Mouse (Mus musculus): ENCODE measurements around the gene Cacna1i. TPM values are rescaled to one million over a fixed set of nuclear protein-coding genes. Genes with fewer than 3 reads are reported as not detected.

The Cacna1i gene
- polyA plus RNA-seq, 1 experiment from 2014 or later: 0.02 TPM

- H3K4me3 ChIP-seq: no peak overlapping the region
- H3K36me3 ChIP-seq: no peaks in the 10 kb centered on the region
- no peaks in the 10 kb centered on the region for H3K4me1 ChIP-seq
- no peak overlapping the region for H3K4me2 ChIP-seq
- peaks cover 20% of the 10 kb centered on the region; the same call in 1 of the 2 replicates for H3K27me3 ChIP-seq (replicated peaks)
- H3K9me3 ChIP-seq (replicated peaks): no peaks in the 10 kb centered on the region
- no peak overlapping the region for H3K9ac ChIP-seq
- H3K27ac ChIP-seq: no peak overlapping the region
- WGBS (ENCODE audit: insufficient replicate concordance): 40% methylated on average over 10 of the region's 10 CpGs
- no peak for ATAC-seq
These were observed 56.0 kb downstream of the Cacna1i start for GRCm38 (mm10) chr15:80343031-80343430.

DNA sequence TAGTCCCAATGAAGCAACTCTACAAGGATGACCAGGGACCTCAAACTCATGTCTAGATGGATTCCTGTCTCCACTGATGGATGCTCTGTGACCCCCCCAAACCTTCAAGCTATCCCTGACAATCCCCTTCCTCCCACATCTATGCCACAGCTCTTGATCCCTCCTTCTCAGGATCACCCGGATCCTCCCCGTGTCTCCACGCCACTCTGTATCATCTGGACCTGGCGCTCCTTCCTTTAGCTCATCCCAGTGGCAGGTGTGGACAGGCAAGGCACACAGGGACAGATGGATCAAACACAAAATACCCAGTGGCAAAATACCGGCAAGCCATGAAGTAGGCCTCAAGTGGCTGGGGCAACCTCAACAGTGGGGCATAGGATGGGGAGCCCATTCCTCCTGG is 56.7 kb downstream of the Cacna1i start:
- no peaks in the 10 kb centered on the region for H3K36me3 ChIP-seq
- no peak overlapping the region for H3K27ac ChIP-seq
- WGBS (ENCODE audit: insufficient replicate concordance): 76% methylated on average over 5 of the region's 5 CpGs
- ATAC-seq: no peak
- no peak overlapping the region for H3K9ac ChIP-seq
- H3K4me3 ChIP-seq: no peak overlapping the region
- H3K9me3 ChIP-seq (replicated peaks): no peaks in the 10 kb centered on the region
- no peak overlapping the region for H3K4me2 ChIP-seq
- peaks cover 20% of the 10 kb centered on the region; the same call in 1 of the 2 replicates for H3K27me3 ChIP-seq (replicated peaks)
- H3K4me1 ChIP-seq: no peaks in the 10 kb centered on the region

DNA sequence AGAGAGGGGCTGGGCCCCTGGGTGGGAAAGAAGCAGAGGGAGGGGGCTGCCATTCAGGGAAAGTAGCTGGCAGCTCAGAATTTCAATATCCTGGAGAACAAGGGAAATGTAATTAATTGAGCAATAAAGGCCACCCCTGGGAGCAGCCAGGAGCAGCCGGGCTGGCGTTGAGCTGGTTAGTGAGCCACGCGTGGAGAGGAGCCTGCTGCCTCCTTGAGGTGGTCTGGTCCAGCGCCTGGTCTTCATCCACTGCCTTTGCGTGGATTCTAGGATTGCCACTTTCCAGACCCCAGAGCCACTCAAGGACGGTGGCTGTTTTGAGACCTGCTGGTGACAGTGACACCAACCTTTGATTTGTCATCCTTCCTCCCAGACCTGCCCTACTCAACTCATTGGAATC is 59.5 kb downstream of the Cacna1i start:
- Histone ChIP-seq H3K36me3 (no peaks in the 10 kb centered on the region), H3K27ac (no peak overlapping the region), H3K9ac (no peak overlapping the region), H3K9me3 (replicated peaks) (no peaks in the 10 kb centered on the region), H3K4me1 (no peaks in the 10 kb centered on the region), H3K4me3 (no peak overlapping the region), H3K27me3 (replicated peaks) (peaks cover 20% of the 10 kb centered on the region; the same call in 1 of the 2 replicates), H3K4me2 (no peak overlapping the region)
- 64% methylated on average over 7 of the region's 7 CpGs for WGBS (ENCODE audit: insufficient replicate concordance)
- ATAC-seq: no peak

DNA sequence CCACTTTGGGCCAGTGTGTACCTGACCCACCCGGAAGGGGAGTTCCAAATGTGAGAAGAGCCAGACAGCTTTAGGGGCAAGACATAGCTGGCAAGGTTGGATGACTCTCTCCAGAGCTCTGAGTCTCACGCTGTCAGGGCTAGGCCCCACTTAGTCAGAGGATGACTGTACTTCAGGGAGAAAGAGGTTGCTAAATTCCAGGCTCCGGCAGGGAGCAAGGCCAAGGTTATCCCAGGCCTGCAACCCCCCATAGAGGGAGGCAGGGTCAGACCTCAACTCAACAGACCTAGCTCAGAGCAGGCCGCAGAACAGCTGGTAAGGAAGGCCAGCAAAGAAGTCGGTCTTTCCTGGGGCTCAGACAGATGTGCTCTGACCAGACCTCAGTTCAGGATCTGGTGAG is 63.4 kb downstream of the Cacna1i start:
- Histone ChIP-seq H3K27ac (no peak overlapping the region), H3K9me3 (replicated peaks) (no peaks in the 10 kb centered on the region), H3K4me2 (no peak overlapping the region), H3K27me3 (replicated peaks) (0 out of 2 replicates have a peak, but pooled peaks cover 12% of the 10 kb centered on the region), H3K9ac (no peak overlapping the region), H3K36me3 (no peaks in the 10 kb centered on the region), H3K4me1 (no peaks in the 10 kb centered on the region), H3K4me3 (no peak overlapping the region)
- 63% methylated on average over 5 of the region's 5 CpGs for WGBS (ENCODE audit: insufficient replicate concordance)
- no peak for ATAC-seq

DNA sequence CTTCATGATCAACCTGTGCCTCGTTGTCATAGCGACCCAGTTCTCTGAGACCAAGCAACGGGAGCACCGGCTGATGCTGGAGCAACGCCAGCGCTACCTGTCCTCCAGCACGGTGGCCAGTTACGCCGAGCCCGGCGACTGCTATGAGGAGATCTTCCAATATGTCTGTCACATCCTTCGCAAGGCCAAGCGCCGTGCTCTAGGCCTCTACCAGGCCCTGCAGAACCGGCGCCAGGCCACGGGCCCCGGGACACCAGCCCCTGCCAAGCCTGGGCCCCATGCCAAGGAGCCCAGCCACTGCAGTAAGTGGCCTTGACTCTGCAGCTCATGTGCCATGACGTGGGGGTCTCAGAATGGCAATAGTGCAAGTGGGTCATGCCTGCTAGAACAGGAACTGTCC is 71.8 kb downstream of the Cacna1i start:
- Histone ChIP-seq H3K4me2 (no peak overlapping the region), H3K9me3 (replicated peaks) (no peaks in the 10 kb centered on the region), H3K4me1 (peaks cover 6% of the 10 kb centered on the region), H3K36me3 (no peaks in the 10 kb centered on the region), H3K4me3 (no peak overlapping the region), H3K27ac (no peak overlapping the region), H3K27me3 (replicated peaks) (peaks cover 29% of the 10 kb centered on the region; the same call in 1 of the 2 replicates), H3K9ac (no peak overlapping the region)
- no peak for ATAC-seq
- 78% methylated on average over 19 of the region's 19 CpGs for WGBS (ENCODE audit: insufficient replicate concordance)

DNA sequence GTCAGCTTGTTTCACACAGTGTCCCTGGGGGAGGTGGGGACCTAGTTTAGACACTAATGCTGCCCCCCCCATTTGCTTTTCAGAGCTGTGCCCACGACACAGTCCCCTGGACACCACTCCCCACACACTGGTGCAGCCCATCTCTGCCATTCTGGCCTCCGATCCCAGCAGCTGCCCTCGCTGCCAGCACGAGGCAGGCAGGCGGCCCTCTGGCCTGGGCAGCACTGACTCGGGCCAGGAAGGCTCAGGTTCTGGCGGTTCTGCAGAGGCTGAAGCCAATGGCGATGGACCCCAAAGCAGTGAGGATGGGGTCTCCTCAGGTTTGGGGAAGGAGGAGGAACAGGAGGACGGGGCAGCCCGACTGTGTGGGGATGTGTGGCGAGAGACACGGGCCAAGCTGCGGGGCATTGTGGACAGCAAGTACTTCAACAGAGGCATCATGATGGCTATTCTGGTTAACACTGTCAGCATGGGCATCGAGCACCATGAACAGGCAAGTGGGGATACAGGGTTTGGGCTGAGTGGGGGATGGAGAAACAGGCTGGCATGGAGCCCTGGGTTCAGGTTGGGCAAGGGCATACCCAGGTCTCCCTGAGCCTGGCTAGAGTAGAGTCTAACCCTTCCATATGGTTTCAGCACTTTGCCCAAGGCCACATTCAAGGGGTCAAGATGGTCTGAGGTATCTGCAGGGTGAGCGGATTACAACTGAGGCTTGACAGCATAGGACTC is 74.9 kb downstream of the Cacna1i start:
- no peak overlapping the region for H3K9ac ChIP-seq
- no peak overlapping the region for H3K4me3 ChIP-seq
- WGBS (ENCODE audit: insufficient replicate concordance): 82% methylated on average over 15 of the region's 15 CpGs
- H3K4me1 ChIP-seq: peaks cover 21% of the 10 kb centered on the region
- no peaks in the 10 kb centered on the region for H3K9me3 ChIP-seq (replicated peaks)
- H3K27ac ChIP-seq: no peak overlapping the region
- no peaks in the 10 kb centered on the region for H3K36me3 ChIP-seq
- no peak for ATAC-seq
- no peak overlapping the region for H3K4me2 ChIP-seq
- H3K27me3 ChIP-seq (replicated peaks): peaks cover 41% of the 10 kb centered on the region

DNA sequence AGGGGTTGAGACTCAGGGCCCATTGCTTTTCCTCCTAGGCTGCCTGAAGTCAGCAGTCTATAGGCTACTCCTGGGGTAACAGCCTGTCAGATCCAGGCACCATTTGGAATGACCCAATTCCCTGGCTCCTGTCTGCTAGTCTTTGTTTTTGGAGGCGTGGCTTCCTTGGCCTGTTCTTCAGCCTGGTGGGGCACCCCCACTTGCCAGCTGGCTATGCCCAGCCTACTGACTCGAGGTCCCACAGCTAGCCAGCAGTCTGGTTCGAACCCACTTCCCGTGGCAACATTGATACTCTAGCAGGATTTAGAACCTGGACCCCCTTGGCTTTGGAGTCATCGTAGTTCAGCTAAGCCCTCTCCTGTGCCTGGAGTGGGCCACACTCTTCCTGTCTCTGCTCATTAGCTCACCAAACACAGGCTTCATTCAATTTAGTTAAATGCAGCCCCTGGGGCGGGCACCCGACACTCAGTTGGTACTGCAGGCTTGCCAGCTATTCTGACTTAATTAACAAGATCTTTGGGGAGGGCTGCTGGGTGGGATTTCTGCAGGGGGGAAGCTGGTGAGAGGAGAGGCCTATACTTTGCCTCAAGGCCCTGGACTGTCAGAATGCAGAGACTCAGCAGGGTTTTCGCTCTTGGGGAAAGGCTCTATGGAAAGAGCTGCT is 75.6 kb downstream of the Cacna1i start:
- WGBS (ENCODE audit: insufficient replicate concordance): 62% methylated on average over 8 of the region's 8 CpGs
- no peaks in the 10 kb centered on the region for H3K9me3 ChIP-seq (replicated peaks)
- H3K27ac ChIP-seq: no peak overlapping the region
- no peak overlapping the region for H3K4me2 ChIP-seq
- ATAC-seq: no peak
- no peak overlapping the region for H3K9ac ChIP-seq
- H3K4me1 ChIP-seq: peaks cover 23% of the 10 kb centered on the region
- H3K27me3 ChIP-seq (replicated peaks): peaks cover 48% of the 10 kb centered on the region
- H3K36me3 ChIP-seq: no peaks in the 10 kb centered on the region
- no peak overlapping the region for H3K4me3 ChIP-seq

- Histone ChIP-seq H3K9ac (no peak overlapping the region), H3K4me2 (peak overlapping the region; percentile 8; the same call in 1 of the 2 replicates), H3K27me3 (replicated peaks) (peaks cover 52% of the 10 kb centered on the region), H3K9me3 (replicated peaks) (no peaks in the 10 kb centered on the region), H3K36me3 (no peaks in the 10 kb centered on the region), H3K4me1 (peaks cover 23% of the 10 kb centered on the region), H3K27ac (no peak overlapping the region), H3K4me3 (no peak overlapping the region)
- 45% methylated on average over 13 of the region's 13 CpGs for WGBS (ENCODE audit: insufficient replicate concordance)
- peak; percentile 81 for ATAC-seq
These were observed 77.0 kb downstream of the Cacna1i start for GRCm38 (mm10) chr15:80363821-80364715.

DNA sequence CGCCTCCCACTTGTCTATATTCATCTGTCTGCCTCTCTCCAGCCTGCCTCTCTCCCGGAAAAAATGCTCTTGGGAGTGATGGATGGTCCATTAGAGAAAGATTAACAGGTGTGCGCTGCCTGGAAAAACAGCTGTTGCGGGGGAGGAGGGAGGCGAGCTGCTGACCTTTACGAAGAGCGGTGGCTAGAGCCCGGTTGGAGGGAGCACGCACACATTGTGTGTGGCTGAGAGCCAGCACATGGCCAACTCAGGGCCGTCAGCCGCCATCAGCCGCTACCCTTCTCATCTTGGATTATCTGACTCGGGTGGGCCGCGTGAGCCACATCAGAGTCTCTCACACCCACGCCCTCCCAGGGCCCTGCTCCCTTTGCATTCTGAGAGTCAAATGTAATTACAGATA is 79.9 kb downstream of the Cacna1i start:
- Histone ChIP-seq H3K4me3 (no peak overlapping the region), H3K36me3 (no peaks in the 10 kb centered on the region), H3K9ac (no peak overlapping the region), H3K27ac (no peak overlapping the region), H3K9me3 (replicated peaks) (no peaks in the 10 kb centered on the region), H3K4me2 (no peak overlapping the region), H3K4me1 (peaks cover 23% of the 10 kb centered on the region), H3K27me3 (replicated peaks) (peaks cover 43% of the 10 kb centered on the region)
- no peak for ATAC-seq
- WGBS (ENCODE audit: insufficient replicate concordance): 40% methylated on average over 16 of the region's 16 CpGs

DNA sequence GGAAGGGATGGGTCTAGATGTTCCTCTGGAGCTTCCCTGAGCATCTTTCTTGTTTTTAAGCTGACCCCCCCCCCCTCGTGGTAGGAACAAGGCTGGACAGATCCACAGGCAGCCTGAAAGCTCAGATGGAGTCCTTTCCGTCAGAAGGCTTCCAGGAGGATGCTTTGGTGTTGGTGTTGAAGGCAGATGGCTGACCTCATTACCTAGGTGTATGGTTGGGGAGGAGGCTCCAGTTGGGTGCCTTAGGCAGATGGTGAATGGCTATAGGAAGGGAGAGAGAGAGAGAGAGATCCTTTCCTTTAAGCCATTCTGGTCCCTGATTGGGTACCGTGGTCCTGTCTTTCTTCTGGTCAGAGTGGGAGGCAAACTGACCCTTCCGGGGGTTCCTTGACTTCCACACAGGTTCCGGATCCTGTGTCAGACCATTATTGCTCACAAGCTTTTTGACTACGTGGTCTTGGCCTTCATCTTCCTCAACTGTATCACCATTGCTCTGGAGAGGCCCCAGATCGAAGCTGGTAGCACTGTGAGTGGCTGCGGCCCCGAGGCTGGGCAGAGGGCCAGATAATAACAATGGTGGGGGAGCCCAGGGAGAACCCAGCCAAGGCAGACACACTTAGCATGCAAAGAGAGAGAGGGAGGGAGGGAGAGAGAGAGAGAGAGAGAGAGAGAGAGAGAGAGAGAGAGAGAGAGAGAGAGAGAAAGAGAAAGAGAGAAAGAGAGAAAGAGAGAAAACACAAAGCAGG is 86.4 kb downstream of the Cacna1i start:
- H3K36me3 ChIP-seq: no peaks in the 10 kb centered on the region
- no peaks in the 10 kb centered on the region for H3K4me1 ChIP-seq
- no peaks in the 10 kb centered on the region for H3K9me3 ChIP-seq (replicated peaks)
- ATAC-seq: no peak
- no peak overlapping the region for H3K4me2 ChIP-seq
- 65% methylated on average over 9 of the region's 9 CpGs for WGBS (ENCODE audit: insufficient replicate concordance)
- H3K9ac ChIP-seq: no peak overlapping the region
- peaks cover 18% of the 10 kb centered on the region for H3K27me3 ChIP-seq (replicated peaks)
- H3K27ac ChIP-seq: no peak overlapping the region
- H3K4me3 ChIP-seq: no peak overlapping the region

GRCm38 (mm10) chr15:80374854-80375253 is 87.8 kb downstream of the Cacna1i start:
- Histone ChIP-seq H3K27ac (no peak overlapping the region), H3K9ac (no peak overlapping the region), H3K4me3 (no peak overlapping the region), H3K27me3 (replicated peaks) (peaks cover 13% of the 10 kb centered on the region), H3K9me3 (replicated peaks) (no peaks in the 10 kb centered on the region), H3K4me2 (no peak overlapping the region), H3K4me1 (no peaks in the 10 kb centered on the region), H3K36me3 (no peaks in the 10 kb centered on the region)
- WGBS (ENCODE audit: insufficient replicate concordance): 50% methylated on average over 5 of the region's 5 CpGs
- ATAC-seq: no peak
